Mouse (Mus musculus) adrenal gland, postnatal 25 days (tissue): ENCODE measurements around the gene AW551984. TPM values are rescaled to one million over a fixed set of nuclear protein-coding genes. Genes with fewer than 3 reads are reported as not detected.

Source experiments
- DNase-seq: peaks from one replicate; pipeline ENCODE4 v3.0.0; 2021; ENCODE audit warnings: mixed read lengths
- long read RNA-seq: library from polyadenylated mRNA; stranded (forward); transcript quantifications from one replicate; pipeline ENCODE4 v2.0.0, GENCODE M21; 2021
- total RNA-seq: library from RNA; stranded (reverse); gene quantifications from 2 replicates; pipeline ENCODE4 v1.2.3, GENCODE M21; 2021

Gene AW551984
- 7.4 and 11.7 TPM in 2 replicates for total RNA-seq
- long read RNA-seq, full-length matches to known transcripts = 3 of 5 reads
- long read RNA-seq, partial matches to known transcripts = 2 of 5 reads
- long read RNA-seq, other reads (novel, unspliced or antisense) = 0 of 5 reads

GRCm38 (mm10) chr9:39603999-39604453 lies at the start of gene AW551984:
AW551984 (minus strand) TSS chr9:39604403.
- DNase-seq = no peak

- no peak for DNase-seq
Measured at GRCm38 (mm10) chr9:39647382-39647781, 43.2 kb upstream of the AW551984 start.

- DNase-seq = no peak
Measured at GRCm38 (mm10) chr9:39644785-39645184, 40.6 kb upstream of the AW551984 start, which contains the start of gene Olfr961. Olfr961 (plus strand) TSS chr9:39645085.

GRCm38 (mm10) chr9:39633913-39634594 lies 29.9 kb upstream of the AW551984 start:
- no peak for DNase-seq

- no peak for DNase-seq
Measured at GRCm38 (mm10) chr9:39629069-39629468, 24.9 kb upstream of the AW551984 start.

DNA sequence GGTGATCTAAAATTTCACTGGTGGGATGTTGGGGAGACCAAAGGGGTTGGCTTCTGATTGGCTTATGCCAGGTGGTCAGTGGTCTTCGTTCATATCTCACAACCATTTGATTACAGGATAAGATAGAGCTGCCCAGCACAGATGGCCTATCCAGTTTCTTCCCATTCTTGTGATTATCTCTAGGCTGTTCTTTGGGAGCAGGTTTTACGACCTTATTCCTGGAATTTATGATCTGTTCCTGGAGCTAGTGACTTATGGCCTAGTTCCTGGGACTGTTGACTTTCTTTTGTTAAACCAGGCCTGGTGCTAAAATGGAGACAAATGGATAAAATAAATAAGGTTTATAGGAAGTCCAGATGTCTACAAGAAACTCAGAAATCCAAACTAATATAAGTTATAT lies 20.5 kb upstream of the AW551984 start:
- no peak for DNase-seq

GRCm38 (mm10) chr9:39623783-39624182 lies 19.6 kb upstream of the AW551984 start:
- no peak for DNase-seq

GRCm38 (mm10) chr9:39621073-39621472 lies 16.9 kb upstream of the AW551984 start, which contains the start of gene Olfr960:
Olfr960 (plus strand) TSS chr9:39621373.
- DNase-seq = no peak

GRCm38 (mm10) chr9:39611953-39612352 lies 7.8 kb upstream of the AW551984 start:
- no peak for DNase-seq

- no peak for DNase-seq
Measured at GRCm38 (mm10) chr9:39610355-39610754, 6.2 kb upstream of the AW551984 start, which contains the start of gene Olfr148. Olfr148 (plus strand) TSS chr9:39610655.

DNA sequence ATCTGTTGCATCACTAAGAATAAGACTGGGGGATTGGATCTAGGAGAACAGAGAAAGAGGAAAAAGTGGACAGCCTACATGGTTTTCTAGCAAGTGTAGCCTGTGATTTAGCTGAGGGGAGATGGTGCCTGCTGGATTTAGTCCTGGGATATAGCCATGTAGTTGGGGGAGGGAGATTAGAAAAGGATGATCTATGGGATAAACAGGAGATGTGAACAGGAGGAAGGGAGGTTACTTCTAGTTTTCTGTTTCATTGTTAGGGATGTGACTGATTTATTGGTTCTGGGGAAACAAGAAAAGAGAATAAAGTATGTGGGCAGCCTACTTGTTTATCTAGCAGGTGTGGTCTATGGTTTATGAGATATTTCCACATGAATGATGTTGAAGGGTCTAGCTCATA lies 4.3 kb upstream of the AW551984 start:
- DNase-seq = no peak

GRCm38 (mm10) chr9:39603333-39603845 lies 814 bp downstream of the AW551984 start:
- peak; percentile 3 for DNase-seq

DNA sequence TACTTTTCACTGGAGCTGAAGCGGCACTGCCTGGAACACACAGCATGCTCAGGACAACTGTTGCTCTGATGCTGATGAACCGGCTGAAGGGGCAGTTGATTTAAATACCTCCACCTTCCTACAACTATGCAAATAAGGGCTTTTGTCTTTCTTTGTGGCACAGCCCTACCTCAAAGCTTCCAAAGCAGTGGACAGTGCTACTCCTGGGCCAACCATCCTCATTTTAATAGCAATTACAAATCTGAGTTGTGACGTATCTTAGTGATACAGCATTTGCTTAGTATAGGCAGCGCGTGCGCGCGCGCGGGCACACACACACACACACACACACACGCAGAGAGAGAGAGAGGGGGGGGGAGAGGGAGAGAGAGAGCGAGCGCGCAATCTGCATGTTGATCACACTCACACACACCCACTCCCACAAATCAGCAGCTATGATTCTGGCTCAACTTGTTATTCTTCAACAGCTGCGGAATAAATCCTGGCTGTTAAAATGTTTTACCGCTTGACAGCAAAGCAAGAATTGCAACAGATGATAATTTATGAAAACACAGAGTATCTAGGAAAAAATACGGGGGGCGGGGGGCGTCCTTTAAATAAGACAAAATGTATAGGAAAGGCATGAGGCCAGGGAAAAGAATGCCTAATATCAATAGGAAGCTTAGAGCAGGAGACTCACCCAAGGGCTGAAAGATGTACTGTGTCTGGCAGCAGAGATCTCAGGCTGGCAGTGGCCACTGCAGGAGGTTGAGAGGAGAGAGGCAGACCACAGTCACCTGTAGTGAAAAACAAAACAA lies 1.5 kb downstream of the AW551984 start:
- DNase-seq = no peak

- no peak for DNase-seq
Measured at GRCm38 (mm10) chr9:39577050-39577449, 27.2 kb downstream of the AW551984 start.

GRCm38 (mm10) chr9:39575469-39575868 lies 28.7 kb downstream of the AW551984 start, which contains the start of gene Olfr959:
Olfr959 (minus strand) TSS chr9:39575569.
- no peak for DNase-seq

DNA sequence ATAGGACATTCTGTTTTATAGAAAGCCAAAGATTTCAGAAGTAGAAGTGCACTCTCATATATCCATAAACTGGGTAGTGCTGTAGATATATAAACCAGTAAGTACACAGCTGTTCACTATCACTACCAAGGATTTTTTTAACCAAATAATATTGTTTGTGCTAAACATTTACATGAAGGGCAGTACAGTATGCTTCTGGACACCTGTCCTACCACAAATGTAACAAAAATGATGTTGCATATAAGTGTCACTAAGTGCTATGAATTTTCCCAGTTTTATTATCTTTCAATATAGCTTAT lies 45.9 kb downstream of the AW551984 start:
- no peak for DNase-seq

DNA sequence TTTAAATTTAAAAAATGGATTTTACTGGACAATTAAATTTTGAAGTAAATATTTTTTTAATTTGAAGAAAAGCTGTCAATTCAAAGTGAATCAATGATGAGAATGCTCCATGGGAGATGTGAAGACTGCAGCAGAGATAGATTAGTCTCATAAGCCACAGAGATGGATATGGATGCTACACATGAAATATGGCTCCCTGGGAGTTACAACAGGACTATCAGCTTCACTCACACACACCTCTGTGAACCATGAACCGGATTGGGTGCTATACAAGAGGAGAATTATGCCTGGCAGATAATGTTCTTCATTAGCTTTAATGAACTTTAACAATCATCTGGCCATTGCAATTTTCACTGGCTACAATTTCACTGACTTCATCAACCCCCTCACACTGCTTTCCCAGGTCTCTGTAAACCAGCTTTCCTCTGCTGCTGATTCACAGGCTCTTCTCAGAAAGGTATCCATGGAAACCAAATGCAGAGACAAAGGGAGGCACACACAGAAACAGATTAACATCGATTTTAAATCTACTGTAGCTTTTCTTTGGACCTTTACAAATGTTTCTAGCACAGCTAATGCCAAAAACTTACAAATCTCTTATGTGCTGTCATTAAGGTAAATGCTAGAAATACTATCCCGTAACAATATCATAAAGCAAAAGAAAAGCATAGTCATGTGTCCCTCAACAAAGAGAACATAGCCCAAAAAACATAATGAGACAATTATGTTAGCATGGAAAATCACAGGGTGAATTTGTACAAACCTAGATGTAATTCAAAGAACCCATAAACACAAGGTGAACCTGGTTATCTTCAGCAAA lies 46.5 kb downstream of the AW551984 start:
- no peak for DNase-seq

GRCm38 (mm10) chr9:39553946-39554345 lies 50.3 kb downstream of the AW551984 start, which contains the start of gene Olfr958:
Olfr958 (minus strand) TSS chr9:39554054.
- DNase-seq = no peak

- DNase-seq = no peak
Measured at GRCm38 (mm10) chr9:39550806-39551205, 53.4 kb downstream of the AW551984 start.
